Mouse (Mus musculus) cortical plate, adult 2 months (tissue): Measurements from ENCODE around the gene Creb1. TPM values are rescaled to one million over a fixed set of nuclear protein-coding genes. Genes with fewer than 3 reads are reported as not detected.
"Not testable (repeated sequence)": the region's sequence is repeated elsewhere in the genome, so short reads cannot be mapped to it uniquely, and the experiment has no call there.

Experiments
- H3K27ac ChIP-seq: fragments of 200-500 bp; 2 replicates; pipeline ENCODE4 v1.5.1; 2012; ENCODE audit warnings: low read length, control low read depth, inconsistent platforms; ENCODE audit not compliant: insufficient read depth
- H3K4me1 ChIP-seq: fragments of 200-500 bp; 2 replicates; pipeline ENCODE4 v1.6.1; 2011; ENCODE audit warnings: low read length; ENCODE audit not compliant: control insufficient read depth, insufficient read depth
- H3K4me3 ChIP-seq: fragments of 200-500 bp; 2 replicates; pipeline ENCODE4 v1.5.1; 2011; ENCODE audit warnings: mild to moderate bottlenecking, low read length, control low read depth; ENCODE audit not compliant: insufficient read depth
- CTCF ChIP-seq: fragments of 200-500 bp; IDR thresholded peaks from 2 replicates; pipeline ENCODE4 v1.5.1; 2011; ENCODE audit warnings: mild to moderate bottlenecking, control low read depth, low read length; ENCODE audit not compliant: insufficient read depth; ENCODE audit errors: extremely low read depth
- POLR2A ChIP-seq: fragments of 200-500 bp; IDR thresholded peaks from 2 replicates; pipeline ENCODE4 v1.6.1; 2011; ENCODE audit warnings: mild to moderate bottlenecking, low read length, control low read depth; ENCODE audit not compliant: insufficient read depth; ENCODE audit errors: extremely low read depth
- polyA plus RNA-seq: library from polyadenylated mRNA; depleted of rRNA; stranded (reverse); fragments of >200 nt; gene quantifications from 2 replicates; pipeline ENCODE4 v1.2.3, GENCODE M21; 2012

Gene Creb1
- polyA plus RNA-seq, 1 experiment = 15.2 TPM

DNA sequence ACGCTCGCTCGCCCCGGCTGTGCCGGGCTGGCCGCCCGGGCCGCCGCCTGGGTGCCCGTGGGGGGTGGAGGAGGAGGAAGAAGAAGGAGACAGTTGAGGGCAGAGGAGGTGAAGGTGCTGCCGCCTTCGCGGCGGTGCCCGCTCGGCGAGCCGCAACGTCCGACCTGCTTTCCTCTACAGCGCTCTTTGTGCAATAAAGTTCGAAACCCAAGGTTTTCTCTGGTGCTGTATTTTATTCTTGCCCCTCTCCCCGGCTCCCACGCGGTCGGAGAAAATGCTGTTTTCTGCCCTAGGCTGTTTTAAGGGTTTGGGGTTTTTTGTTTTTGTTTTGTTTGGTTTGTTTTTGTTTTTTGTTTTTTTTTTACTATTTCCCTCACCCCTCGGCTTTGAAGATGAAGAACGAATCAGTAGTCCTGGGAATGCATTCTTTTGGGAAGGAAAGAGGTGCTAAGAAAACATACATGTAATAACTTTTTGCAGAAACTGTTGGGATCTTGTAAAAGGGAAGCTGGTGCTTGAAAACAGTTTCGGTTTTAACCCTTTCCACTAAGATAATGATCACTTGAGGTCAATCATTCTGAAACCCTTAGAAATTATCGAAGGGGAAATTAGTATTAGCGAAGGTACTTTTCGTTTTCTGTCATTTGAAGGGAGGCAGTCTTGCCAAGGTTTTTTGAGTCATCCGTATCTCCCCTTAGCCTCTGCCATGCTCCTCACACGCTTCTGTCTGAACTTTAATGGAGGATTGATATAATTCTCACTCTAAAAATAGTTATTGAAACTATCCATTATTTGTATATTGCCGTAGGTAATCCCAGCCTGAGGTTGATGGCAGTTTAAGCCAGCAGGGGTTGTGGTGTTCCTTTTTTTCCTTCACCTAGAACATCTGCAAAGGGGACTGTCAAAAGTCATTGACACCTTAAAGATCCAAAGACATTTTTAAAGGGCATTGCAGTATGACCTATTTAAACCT lies 1.3 kb downstream of the Creb1 start:
- TF ChIP-seq CTCF (no peak), POLR2A (no peak)
- H3K27ac ChIP-seq = peak overlapping the region; percentile 85
- peak overlapping the region; percentile 89 for H3K4me3 ChIP-seq
- peaks cover 6% of the 10 kb centered on the region for H3K4me1 ChIP-seq

DNA sequence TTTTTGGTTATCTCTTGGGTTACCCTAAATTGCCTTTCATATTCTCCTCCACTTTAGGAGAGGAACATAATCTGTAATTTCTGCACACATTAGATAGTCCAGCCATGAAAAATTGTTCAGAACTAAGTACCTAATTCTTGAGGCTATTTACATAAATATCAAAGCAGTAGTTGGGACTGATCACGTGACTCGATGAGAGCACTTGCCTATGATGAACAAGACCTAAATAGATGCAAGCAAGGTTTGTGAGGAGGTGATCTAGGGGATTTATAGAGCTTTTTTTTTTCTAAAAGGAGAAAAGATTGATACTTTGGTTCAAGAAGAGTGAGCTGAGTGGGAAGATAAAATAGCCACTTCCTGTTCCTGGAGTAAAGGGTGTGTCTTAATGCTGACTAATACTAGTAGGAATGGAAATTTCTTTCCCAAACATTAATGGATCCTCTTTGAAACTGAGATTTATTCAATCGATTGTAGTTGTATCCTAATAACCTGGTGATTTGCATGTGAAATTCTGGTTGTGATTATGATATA lies 6.5 kb downstream of the Creb1 start:
- TF ChIP-seq CTCF (no peak), POLR2A (no peak)
- Histone ChIP-seq H3K4me3 (no peak overlapping the region), H3K27ac (no peak overlapping the region), H3K4me1 (peaks cover 2% of the 10 kb centered on the region; the same call in 1 of the 2 replicates)

DNA sequence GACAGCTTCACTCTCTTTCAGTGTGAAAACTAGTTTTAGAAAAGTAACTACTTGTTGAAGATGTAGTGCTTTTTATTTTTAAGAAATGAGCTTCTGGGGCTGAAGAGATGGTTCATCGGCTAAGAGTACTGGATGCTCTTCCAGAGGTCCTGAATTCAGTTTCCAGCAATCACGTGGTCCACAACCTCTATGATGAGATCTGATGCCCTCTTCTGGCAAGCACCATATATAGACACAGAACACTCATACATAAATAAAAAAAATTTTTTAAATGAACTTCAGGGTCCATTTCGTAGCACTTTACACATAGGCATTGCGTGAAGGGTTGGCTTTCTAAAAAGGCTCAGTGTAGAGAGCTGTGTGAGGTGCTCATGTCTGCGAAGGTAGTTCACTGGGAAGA lies 11.3 kb downstream of the Creb1 start:
- TF ChIP-seq POLR2A (no peak), CTCF (no peak)
- no peak overlapping the region for H3K27ac ChIP-seq
- peaks cover 1% of the 10 kb centered on the region; the same call in 1 of the 2 replicates for H3K4me1 ChIP-seq
- no peak overlapping the region for H3K4me3 ChIP-seq

DNA sequence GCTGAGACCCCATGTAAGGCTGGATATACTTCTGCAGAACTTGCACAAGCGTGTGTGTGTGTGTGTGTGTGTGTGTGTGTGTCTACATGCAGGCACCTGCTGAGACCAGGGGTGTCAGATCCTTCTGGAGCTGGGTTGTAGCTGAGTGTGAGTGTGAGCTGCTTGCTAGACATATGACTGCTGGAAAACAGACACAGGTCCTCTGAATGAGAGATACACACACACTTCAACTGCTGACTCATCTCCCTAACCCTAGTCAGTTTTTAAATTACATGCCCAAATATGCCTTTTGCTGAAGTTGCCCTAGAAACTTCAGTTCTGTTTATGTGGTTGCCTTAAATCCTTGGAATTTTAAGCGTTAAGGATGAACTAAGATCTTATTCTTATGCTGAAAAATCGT lies 13.6 kb downstream of the Creb1 start:
- no peak for TF ChIP-seq CTCF
- Histone ChIP-seq H3K4me3 (no peak overlapping the region), H3K4me1 (peaks cover 1% of the 10 kb centered on the region; the same call in 1 of the 2 replicates), H3K27ac (no peak overlapping the region)

DNA sequence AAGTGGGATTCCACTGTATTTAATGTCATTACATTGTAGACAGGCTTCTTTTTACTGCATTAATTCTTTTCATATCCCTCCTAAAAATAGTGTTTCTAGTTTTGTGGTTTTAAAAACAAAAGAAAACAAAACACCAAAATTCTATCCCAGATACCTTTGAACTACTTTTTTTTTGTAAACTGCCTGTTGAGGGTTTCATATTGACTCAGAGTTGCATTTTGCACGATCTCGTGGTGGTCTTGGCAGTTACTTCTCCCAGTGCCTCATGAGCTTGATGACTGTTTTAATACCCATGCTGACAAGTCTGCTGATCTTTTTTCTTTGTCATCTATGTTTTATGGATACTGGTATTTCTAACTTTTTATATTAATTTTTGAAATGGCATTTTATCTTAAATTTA lies 16.9 kb downstream of the Creb1 start:
- Histone ChIP-seq H3K4me1 (peaks cover 1% of the 10 kb centered on the region; the same call in 1 of the 2 replicates), H3K27ac (no peak overlapping the region), H3K4me3 (no peak overlapping the region)
- no peak for TF ChIP-seq POLR2A
- no peak for TF ChIP-seq CTCF

DNA sequence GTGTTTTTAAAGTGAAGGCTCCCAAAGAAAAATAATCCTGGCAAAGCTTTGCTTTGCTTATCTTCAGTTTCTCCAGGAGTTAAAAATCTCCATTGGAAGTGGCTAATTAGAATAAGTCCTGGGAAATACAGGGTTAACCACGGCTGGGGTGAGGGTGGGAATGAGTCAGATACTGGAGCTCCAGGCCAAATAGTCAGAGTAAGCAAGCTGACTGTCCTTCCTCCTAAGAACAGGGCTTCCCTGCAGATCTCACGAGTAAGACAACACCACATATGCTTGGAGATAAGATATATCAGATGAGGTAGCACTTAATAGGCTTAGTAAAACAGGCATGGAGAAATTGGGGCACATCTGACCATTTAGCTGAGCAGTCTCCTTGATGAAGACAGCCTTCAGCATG lies 19.5 kb downstream of the Creb1 start:
- Histone ChIP-seq H3K4me1 (no peaks in the 10 kb centered on the region; the same call in 1 of the 2 replicates), H3K4me3 (no peak overlapping the region), H3K27ac (no peak overlapping the region)
- TF ChIP-seq CTCF (no peak), POLR2A (no peak)

DNA sequence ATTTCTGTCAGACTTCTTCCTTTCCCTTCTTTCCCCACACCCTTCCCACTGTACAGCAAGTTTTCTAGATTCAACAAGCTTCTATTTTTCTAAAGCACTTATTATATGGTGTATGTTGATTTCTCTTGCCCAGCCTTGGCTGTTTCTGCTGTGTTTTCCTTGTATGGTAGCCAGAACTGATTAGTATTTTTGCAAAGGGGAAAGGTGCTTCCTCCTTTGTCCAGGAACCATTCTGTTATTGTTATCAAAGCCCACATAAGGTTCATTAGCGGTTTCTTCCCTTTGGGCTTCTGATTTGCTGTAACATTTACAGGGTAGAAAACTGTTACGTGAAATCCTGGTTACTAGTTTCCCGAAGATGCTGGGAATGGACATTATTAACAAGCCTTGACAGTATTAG lies 27.7 kb downstream of the Creb1 start:
- no peaks in the 10 kb centered on the region; the same call in 1 of the 2 replicates for H3K4me1 ChIP-seq
- no peak overlapping the region for H3K27ac ChIP-seq
- TF ChIP-seq POLR2A (no peak), CTCF (no peak)
- H3K4me3 ChIP-seq = no peak overlapping the region

DNA sequence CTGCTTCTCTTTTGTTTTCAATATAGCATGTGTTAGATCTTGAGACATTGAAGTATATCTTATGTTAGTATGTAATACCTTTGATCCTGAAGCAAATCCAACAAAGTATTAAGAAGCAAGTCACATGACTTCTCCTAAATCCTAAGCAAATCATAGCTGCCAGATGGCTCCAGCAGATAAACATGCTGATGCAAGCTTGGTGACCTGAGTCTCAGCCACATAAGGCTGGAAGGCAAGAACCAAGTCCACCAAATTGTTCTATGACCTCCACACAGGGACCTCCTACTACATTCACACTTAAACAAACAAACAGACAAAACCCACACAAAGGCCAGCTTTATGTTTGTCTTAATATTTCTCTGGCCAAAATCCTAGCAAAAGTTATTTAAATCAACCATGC lies 35.8 kb downstream of the Creb1 start:
- TF ChIP-seq POLR2A (no peak), CTCF (no peak)
- H3K4me1 ChIP-seq = no peaks in the 10 kb centered on the region
- H3K4me3 ChIP-seq = no peak overlapping the region
- no peak overlapping the region for H3K27ac ChIP-seq

DNA sequence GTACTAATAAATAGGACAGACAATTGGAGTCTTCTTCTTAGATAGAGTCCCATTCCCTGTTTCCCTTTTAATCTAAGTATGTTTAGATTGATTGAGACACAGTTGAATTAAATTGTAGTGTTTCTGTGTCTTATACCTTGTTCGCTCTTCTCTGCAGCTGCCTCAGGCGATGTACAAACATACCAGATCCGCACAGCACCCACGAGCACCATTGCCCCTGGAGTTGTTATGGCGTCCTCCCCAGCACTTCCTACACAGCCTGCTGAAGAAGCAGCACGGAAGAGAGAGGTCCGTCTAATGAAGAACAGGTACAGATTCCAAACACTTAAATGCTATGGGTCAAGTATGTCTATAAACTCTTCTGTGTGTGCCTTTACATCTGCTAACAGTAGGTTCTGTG lies 43.6 kb downstream of the Creb1 start:
- peaks cover 2% of the 10 kb centered on the region for H3K4me1 ChIP-seq
- H3K27ac ChIP-seq = no peak overlapping the region
- H3K4me3 ChIP-seq = no peak overlapping the region
- no peak for TF ChIP-seq POLR2A
- TF ChIP-seq CTCF = no peak

DNA sequence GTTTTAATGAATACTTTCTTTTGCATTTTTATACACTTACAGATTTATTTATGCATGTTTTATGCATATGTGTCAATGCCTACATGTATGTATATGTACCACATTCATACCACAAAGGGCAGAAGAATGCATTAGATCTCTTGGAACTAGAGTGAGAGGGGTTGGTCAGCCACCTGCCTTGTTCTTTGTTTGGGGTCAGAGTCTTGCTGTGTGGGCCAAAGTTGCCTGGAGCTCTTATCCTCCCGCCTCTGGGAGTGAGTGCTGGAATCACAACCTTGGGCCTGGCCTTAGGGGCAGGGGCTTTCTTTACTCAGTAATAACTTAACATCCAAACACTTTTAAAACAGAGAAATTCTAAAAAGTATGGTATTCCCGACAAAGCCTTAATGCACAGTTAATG lies 44.3 kb downstream of the Creb1 start:
- no peak overlapping the region for H3K27ac ChIP-seq
- H3K4me1 ChIP-seq = peaks cover 2% of the 10 kb centered on the region
- H3K4me3 ChIP-seq = no peak overlapping the region
- TF ChIP-seq POLR2A (no peak), CTCF (no peak)

DNA sequence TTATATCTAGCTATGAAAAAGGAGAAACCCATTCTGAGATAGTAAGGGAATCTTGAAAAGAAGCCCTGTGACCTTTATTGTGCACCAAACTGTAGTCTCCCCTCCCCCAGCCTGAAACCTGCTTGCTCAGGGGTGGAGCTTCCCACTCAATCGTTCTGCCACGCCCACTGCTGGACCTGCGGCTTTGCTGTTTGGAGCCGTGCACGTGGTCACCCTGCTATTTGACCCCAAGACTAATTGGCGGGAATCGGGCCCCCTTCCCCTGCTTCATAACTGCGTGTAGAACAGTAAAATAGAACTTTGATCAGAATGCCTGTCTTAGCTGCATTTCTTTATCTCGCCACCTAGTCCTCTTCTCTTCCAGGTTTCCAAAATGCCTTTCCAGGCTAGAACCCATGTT lies 45.5 kb downstream of the Creb1 start:
- H3K4me1 ChIP-seq, H3K27ac ChIP-seq: not testable (repeated sequence)

More for the DNA sequence above, 45.5 kb downstream of the Creb1 start:
- not testable (repeated sequence) for H3K4me3 ChIP-seq
